Mouse (Mus musculus): ENCODE measurements at regions not wholly inside any gene's neighbourhood (a gene's known extent, or its start where the extent isn't known, plus 50 kb on each side); places are given as distances from the start of the nearest gene placed in this dataset.

DNA sequence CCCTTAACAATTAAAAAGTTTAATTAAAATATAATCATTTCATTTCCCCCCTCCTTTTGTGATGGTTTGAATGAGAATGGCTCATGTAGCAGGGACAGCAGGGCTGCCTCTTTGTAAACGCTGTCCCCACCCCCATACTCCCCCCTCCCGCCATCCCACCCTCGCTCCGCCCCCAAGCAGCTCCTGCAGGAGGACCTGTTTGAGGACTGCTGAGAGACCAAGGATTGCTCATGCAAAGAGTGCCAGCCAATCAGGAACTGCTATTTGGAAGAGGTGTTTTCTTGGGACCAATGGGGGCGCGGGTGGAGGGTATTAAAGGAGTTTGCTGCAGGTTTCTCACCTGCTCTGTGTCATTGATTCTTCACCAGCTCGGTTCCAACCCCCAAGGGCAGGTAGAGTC lies 154.6 kb downstream of the Dusp6 start:
- no peak for DNase-seq

DNA sequence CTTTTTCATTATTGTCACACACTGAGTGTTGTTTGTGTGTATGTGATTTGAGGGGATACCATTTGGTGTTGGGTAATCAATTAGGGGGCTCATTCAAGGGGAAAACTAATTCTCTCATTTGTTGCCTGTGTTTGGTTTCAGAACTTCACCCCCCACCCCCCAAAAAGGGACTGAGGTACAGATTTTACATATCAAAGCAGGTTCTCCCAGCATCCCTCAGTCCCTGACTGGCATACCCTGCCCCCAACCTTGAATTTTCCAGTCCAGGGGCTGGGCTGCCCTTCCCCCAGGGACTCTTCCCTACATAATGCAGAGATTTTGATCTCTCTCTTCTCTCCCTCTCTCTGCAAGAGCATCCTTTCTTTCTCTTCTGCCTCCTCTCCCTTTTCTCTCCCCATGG lies 155.5 kb downstream of the Dusp6 start:
- no peak for DNase-seq

DNA sequence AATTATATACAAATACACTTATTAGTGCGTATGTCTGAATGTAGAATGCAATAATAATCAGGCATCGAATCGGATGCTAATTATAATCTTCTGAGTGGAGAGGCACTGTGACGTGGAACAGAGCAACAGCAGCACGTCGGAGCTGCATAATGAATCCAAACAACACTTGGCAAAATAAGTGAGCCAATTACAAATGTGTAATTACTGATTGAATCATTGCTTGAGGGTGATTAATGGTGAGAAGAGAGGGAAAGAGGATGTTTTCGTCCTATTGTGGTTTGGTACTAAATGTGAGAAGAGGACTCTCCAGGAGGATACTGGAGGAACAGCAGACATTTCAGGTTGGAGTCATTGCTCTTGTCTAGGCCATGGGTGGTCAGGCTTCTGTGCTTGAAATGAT lies 156.5 kb downstream of the Dusp6 start:
- no peak for DNase-seq

DNA sequence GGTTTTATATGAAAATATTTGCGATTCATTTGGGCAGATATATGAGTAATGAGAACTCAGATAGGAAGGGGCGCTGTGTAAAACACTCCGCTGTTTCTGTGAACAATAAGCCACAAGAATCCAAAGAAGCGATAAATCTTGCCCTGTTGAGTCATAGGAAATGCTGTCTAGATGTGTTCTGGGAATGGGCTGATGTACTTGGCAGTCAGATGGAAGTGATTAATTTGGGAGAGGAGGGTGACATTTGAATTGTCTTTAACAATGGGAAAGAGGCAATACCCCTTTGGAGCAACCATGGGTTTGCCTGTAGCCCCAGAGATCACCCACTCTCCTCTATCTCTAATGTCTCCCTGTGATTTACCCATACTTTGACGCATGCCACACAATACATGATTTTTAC lies 160.4 kb downstream of the Dusp6 start:
- peak in 1 of 2 experiments; percentile 51 for DNase-seq

DNA sequence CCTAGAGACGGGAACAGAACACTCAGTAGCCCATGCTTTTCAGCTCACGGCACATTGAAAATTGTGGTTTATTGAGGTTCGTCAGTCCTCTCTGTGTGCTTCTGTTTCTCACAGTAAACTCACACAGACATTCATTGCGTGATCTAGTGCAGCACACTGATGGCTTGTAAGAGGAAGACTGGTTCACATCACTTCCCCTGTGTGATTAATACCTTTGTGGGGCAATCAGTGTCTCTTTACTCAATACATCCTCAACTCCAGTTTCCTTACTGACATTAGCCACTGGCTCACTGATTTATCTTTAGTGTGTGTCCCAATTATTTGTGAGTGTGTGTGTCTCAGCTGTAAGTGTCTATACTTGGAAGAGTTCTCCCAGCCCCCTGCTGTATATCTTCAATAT lies 162.2 kb downstream of the Dusp6 start:
- DNase-seq = no peak

DNA sequence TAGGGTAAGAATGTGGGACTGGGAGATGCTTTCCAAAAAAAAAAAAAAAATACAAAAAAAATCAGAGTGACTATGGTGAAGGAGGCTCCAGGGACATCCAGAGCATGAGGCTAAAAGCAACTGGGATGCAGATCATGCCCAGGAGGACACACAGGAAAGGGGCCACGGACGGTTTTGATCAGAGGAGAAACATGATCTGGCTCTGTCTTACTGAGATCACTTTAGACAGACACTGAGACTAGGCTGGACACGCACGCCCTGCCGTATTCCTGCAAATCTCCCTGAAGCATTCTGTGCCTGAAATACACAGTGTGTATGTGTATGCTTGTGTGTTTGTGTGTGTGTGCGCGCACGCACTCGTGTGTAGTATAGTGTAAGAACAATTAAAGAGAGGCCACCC lies 167.1 kb downstream of the Dusp6 start:
- no peak for DNase-seq

DNA sequence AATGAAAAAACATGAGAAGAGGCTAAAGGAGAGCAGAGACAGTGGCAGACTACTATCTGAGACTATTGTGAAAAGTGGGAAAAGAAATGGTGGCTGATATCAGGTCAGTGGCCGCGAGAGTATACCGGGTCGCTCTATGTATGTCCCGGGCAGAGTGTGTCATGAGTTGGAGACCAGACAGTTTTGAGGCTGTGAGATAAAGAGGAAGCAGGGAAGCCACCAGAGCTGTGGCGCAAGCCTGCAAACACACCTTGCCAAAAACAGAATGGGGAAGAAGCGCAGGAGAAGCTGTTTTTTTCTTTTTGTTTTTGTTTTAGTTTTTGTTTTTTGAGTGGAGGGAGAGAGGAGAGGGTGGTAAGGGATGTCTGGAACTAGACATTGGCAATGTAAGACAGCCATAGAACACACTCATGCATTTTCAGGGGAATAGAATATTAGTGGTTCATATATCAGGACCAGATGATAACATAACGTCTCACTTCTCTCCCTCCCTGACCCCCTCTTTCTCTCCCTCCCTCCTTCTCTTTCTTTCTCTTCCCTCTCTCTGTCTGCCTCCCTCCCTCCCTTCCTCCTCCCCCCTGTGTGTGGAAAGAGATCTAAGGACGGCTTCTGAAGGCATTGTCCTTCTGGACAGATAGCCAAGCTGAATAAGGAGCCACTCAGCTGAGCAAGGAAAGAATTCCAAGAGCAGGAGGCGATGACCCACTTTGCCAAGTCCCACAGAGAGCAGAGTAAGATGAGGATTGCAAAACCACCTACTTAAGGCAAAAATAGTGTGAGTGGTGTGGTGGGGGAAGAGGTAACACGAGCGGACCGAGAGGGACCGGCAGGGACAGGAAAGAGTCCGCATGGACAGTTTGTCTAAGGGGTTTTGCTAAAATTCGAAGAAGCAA lies 167.9 kb downstream of the Dusp6 start:
- no peak for DNase-seq

DNA sequence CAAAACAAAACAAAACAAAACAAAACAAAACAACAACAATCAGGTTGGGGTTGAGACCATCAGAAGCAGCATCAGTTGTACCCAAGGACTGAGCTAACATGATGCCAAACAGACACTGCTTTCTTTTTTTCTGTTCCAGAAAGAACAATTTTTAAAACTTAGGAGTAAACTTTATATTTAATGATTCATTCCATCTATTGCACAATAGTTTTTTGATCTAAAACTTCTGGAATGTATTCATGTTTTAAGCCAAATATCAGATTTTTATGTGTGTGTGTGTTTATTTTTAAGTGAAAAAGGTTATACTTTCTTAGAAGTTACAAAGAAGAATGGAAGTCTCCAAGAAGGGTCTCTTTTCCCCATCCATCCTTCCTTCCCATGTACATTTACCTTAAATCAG lies 174.0 kb downstream of the Dusp6 start:
- DNase-seq = no peak

DNA sequence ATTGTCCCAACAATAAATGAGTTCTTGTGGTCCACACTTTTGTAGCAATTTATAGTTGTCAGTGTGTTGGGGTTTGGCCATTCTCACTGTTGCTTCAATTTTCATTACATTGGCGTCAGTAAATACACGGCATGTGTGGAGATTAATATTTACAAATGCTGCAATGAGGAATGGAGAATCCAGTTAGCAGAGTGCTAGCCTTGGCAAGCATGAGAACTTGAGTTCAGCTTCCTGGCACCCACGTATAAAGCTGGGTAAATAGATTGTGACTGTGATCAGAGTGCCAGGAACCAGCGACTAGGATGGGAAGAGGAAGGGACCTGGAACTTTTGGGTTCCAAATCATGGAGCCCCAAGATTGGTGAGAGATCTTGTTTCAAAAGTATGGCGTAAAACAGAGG lies 177.1 kb downstream of the Dusp6 start:
- DNase-seq = no peak

DNA sequence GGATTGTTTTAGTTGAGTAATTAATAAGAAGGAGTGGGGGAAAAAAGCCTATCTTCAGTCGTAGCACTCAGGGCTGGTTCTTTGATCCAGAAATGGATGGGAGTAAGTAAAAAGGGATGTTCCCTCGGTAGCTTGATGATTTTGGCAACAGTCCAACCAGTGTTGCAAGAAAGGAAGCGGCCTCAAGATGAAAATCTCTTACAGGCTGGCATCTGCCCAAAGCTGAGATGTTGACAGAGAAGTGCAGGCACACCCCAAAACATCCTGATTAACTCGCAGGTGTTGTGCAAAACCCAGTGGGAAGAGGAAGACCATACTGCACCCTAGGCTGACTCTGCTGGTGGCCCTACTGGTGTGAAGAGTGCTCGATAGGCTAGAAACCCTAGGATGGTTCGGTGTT lies 178.0 kb downstream of the Dusp6 start:
- DNase-seq = peak; percentile 56 to 70

DNA sequence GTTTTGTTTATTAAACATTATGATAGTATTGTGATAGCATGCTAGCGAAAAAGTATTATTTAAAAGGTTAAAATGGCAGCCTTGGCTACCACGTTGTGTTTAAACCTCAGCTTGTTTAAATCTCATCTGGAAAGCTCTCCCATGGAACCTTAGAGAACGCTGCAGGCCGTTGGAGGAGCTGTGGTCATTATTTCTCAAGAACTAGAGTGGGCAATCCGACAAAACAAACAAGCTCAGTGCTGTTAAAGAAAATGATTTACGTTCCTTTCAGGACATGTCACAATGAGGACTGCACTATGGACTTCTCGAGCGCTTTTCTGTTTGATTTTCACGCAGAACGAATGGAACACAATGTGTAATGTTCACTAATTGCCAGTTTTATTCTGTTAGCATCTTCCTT lies 178.9 kb downstream of the Dusp6 start:
- no peak for DNase-seq

DNA sequence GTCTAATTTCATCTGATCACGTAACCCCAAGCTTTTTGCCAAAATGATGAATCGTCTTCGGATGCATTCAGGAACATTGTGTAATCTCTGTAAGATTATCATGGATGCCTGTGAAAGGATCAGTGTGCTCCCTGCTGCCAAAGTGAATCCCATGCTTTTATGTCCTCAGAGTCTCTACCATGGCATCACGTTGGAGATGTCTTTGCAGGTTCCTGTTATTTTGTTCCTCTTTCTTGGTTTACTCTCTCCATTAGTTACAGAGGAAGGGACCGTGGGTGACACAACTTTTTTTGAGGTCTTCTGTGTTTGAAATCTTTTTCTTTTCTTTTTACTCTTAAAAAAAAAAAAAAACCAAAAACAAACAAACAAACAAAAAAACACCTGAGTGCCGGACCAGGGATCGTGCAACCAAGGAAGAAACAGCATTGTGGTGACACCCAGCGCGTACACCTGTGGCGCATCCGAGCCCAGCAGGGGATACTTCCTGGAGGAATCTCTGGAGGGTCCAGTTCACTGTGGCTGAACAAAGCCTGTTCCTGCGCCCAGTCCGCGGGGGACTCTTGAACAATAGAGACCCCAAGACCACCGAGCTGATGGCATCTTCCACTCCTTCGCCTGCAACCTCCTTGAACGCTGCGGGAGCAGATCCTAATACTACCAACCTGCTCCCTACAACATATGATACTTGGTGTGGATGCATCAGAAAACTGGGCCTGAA lies 180.6 kb downstream of the Dusp6 start:
- DNase-seq = no peak

DNA sequence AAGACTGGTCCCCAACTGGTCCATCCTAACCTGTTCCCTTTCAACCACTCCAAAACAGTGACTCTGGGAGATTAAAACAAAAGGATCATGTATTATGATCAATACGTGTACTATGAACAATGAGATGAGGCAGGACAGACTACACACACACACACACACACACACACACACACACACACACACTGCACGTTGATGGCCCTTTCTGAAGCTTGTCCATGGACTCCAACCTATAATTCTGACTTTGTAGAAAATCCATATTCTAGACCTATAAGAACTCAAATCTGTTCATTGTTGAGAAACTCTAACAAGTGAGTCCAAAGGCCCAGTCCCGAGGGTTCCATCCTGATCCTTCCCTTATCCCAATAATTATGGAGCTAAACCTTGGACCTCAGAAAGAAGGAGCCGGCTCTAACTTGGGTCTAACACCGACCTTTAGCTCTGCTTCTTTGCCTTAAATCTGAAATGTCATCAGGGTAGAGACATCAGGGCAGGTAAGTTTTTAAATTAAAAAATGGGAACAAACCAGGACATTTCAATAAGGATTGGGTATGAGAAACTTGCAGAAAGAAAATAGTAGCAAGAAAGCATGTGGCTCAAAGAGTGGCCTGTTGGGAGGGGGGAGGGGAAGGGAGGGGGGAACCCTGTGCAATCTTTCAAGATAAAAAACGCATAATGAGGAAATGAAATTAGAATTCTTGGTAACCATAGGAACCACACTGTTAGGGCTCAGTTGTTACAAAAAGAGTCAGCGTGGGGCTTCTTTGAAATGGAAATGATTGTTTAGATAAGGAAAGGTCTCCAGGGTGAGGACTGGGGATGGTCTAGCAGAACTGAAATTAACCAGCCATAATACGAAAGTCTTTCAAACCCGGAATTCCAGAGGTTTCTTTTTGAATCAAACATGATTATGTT lies 187.9 kb downstream of the Dusp6 start:
- DNase-seq = no peak

DNA sequence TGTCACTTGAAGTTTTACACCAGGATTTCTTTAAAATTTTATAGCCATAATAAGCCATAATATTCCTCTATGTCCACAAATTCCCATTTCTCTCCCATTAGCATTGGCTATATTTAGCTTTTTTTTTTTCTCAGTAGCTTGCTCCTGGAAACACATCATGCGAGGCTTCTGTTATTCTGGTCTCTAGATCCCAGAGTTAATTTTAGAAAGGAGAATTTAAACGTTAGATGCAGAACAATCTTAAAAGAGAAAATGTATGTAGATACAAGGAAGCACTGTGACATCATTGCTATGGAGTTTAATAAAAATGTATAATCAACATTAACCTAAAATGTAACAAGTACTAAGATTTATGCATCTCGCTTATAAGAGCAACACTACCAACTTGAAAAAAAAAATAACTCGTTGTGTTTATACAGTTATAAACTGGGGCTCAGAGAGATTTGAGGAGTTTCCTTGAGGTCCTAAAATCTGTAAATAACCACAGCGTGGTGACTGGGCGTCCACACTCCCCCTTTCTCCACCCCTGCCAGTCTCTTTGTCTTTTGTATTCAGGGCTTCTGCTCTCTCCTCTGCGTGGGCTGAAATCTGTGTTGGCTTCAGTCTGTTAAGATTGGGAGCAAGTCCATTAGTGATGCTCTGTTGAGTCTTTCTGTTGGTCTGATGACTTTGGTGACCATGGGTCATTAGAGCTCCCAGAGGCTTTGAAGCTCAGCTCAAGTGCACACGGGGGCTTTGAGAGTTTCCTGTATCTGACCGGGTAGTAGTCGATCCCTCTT lies 188.8 kb downstream of the Dusp6 start:
- no peak for DNase-seq

DNA sequence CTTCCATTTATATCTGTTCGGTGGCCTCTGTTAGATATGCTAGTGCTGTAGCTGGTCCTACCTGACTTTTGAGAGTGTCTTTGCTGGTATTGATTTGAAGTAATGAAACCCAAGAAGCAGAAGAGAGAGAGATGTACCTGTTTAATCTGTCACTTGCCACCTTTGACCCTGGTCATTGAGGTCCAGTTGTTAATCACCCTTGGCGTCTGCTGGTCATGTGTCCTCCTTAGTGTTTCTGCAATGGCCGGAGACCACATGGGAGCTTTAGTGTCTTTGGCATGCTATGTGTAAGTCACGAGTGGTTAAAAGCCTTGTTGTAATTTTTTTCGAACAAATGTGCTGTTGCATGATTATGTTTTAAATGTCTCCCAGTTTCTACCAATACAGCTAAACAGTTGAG lies 193.1 kb downstream of the Dusp6 start:
- no peak for DNase-seq

DNA sequence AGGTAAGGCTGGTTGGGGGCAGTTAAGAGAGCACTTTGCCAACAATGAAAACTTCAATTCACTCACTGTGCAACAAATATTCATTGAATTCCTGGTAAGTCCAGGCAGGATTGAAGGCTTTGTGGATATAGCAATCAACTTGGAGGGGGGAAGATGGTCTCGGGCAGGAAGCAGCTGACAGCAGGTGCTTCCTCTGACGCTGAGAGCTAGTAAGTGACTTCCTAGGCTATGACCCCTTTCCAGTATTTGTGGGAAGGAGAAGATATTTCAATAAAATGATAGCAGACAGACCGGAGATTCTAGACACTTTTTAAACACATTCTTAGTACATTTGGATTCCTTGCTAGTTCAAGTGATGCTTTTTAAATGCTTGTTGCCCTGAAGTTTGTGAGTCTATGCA lies 195.0 kb downstream of the Dusp6 start:
- peak; percentile 21 to 38 for DNase-seq

DNA sequence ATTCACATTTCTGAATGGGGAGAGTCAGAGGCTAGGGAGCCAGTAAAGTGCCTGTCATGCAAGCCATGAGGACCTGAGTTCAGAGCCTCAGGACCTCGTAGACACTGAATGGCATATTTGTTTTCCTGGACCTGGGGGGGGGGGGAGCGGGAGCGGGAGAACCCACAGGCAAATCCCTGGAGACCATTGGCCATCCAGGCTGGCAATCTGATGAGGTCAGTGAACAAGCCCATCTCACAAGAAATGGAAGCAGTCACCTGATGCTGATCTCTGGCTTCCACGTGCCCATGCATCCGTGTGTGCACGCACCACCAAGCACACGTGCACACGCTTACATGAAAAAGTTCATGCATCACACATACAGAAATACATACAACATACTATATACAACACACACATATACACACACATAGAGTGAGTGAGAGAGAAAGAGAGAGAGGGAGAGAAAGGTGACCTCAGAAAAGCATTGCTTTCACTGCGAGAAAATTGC lies 196.2 kb downstream of the Dusp6 start:
- no peak for DNase-seq

DNA sequence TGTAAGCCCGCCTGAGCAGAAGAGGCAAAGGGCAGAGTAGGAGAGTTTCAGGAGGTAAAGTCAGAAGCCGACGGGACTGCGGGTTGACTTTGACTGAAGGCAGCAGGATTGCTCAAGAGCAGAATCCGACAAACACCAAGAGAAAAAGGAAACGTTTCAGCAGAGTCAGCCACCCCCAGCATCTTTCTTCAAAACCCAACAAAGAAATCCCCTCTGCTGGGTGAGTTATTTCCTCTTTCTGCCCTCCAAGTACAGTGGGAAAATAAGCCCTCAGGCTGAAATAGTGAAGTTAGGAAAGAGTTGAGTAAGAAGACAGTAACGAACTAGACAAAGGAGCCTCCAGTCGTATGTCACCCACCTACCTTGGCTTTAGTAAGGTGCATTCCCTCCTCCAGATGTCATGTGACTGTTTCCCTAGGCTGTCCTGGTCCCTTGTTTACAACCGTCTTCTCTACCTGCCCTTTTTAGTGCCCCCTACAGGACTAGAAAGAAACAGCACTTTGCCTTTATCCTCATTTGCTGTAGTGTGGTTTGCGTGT lies 196.9 kb downstream of the Dusp6 start:
- peak; percentile 17 to 46 for DNase-seq

DNA sequence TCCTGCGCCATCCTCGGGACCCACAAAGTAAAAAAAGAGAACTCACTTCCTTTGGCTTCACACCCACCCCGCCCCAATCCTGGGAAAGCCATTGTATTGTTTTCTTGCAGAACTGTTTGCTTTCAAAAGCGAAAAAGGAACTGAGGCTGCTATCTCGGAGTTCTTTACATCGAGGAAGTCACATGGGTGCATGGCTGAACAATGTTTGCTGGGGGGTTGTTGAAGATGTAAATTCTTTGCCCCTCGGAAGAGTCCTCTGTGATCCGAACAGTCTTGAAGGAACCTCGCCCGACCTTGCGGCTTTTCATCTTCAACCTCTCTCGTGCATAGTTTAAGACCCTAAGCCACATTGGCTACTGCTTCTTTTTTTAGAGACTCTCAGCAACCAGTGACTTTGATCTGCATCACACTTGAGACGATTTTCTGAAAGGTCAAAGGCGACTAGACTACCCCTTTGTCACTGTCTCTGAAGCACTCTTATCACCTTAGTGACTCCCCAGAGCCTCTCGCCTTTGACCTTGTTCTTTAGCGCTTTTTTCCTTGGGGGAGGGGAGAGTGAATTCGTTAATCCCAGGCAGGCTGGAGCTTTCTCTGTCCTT lies 197.9 kb downstream of the Dusp6 start:
- peak; percentile 26 to 32 for DNase-seq

DNA sequence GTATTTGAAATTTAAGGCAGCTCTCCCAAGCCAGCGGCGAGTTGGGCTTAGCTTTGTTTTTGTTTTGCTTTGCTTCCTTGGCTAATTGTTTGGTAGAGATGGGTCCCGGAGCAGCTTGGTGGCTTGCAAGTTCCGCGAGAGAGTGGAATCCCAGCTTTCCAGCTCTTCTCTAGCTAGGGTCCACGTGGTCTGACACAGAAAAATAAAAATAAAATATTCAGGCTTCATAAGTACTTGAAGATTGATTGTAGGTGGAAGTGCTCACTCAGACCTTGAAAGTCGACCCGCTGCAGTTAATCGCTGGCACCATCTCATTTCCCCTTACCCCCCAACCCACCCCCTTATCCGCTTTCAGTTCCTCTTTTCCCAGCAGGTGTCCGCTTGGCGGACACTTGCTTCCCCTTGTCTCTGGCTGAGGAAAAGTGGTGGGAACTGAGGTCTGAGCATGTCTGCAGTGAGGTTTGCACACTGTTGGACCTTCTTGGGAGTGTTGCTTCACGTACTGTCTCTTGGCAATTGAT lies 198.5 kb downstream of the Dusp6 start:
- DNase-seq = peak; percentile 21 to 33

DNA sequence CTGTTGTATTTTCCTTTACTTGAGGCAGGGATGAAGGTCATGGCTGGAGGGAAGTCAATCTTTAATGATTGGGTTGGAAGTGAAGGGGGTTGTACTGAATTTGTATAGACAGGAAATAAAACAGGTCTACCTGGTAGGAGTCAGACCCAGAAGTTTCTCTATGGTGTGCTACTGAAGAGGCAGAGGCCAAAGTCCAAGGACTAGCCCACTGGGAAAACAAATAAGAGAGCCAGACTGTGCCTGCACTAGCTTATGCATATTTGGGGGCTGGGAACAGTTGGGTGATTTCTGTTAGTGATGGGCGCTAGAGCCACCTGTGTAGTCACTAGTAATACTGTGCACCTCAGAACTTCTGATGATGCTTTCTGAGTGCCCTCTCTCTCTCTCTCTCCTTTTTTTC lies 203.7 kb downstream of the Dusp6 start:
- no peak for DNase-seq
